Mouse (Mus musculus) liver, adult (tissue): ENCODE measurements around the gene Tmem38b.

Experiments
- GATA4 ChIP-seq: IDR thresholded peaks from 2 replicates; pipeline ENCODE4 v1.6.1; 2014; ENCODE audit warnings: mild to moderate bottlenecking, low read length; ENCODE audit not compliant: insufficient replicate concordance

Tmem38b gene

DNA sequence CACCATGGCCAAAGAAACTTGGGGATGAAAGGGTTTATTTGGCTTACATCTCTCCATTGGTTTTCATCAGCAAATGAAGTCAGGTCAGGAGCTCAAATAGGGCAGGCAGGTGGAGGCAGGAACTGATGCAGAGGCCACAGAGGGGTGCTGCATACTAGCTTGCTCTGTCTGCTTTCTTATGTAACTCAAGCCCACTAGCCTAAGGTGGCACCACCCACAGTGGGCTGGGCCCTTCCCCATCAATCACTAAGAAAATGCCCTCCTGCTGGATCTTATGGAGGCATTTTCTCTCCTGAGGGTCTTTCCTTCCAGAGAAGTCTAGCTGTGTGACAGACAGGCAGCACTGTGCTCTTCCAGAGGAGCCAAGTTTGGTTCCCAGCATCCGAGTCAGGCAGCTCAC, 27.5 kb downstream of the Tmem38b start:
- TF ChIP-seq GATA4: no peak

DNA sequence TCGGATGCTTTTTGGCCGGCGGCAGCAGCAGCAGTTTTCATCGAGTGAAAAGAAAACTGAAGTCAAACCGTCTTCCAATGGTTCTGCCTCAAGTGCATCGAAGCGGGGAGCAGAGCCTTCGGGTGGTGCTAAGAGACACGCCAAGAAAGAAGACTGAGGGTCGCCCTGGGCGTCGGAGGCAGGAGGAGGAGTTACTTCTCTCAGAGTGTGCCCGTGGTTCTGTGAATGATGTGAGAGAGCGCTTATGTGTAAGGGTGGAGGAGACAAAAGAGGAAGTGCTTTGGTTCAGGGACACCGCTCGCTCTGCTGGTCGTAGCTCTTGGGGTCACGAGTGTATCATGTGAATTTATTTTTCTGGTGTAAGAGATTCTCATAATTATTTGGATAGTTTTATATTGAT, 34.1 kb downstream of the Tmem38b start:
- no peak for TF ChIP-seq GATA4

DNA sequence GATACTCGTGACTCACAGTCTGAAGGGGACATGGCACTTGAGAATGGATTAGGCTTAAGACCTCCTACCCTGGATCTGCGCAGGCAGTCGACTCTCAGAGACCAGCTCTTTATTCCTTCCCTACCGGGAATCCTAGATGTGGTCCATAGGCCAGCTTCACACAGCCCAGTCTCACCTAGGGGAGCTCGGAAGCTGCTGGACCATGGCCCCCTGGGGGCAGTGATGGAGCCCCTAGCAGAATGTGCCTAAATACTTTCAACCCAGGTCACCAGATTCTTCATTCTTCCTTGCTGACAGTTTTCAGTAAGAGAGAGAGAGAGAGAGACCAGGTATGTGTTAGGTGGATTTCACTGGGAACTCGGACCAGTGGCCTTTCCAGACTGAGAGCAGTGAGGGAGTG, 36.3 kb downstream of the Tmem38b start:
- TF ChIP-seq GATA4: no peak

DNA sequence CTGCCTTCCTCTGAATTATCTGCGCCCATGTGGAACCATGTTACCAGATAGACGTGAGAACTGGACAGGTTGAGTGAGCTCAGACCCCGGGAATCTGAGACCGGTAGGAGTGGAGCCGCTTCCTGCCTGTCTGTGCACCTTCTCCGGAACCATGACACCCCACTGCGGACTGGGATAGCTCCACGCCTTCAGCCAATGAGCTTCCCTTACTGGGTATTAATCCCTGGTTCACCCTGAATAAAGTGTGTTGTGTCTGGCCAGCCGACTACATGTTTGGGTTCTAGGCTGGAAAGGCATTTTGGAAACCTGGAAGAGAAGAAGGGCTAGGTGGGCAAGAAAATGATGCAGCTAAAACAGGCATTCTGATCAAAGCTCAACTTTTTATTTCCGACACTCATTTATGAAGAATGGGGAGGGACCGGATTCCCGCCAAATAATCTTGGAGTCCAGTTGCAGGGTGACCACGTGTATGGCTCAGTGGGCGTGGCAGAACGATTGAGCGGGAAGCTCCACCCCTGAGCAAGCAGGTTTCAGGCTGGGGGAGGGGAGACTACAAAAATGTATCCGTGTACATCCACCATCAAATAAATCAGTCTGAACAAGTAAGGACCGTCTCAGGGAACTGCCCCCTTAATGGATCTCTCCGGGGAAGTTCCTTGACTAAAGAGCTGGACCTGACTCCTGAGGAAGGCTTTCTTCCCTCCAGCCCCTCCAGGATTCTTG, 38.4 kb downstream of the Tmem38b start:
- TF ChIP-seq GATA4: no peak

DNA sequence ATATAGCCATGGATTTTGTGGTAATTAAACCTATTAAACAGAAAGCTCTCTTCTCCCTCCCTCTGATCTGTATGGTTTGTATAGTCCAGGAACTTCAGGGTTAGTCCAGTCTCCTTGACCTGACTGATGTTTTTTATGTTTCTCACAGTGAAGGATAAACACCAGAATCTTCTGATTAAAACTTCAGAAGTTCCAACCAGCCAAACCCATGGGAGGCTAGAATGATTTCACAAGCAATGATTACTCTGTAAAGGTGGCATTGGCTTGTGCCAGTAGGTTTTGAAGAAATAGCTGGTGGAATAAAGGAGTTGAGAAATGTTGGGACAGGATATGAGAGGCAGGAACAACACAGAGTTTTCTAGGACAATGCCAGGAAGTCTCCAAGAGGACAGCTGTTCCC, 40.6 kb downstream of the Tmem38b start:
- no peak for TF ChIP-seq GATA4

DNA sequence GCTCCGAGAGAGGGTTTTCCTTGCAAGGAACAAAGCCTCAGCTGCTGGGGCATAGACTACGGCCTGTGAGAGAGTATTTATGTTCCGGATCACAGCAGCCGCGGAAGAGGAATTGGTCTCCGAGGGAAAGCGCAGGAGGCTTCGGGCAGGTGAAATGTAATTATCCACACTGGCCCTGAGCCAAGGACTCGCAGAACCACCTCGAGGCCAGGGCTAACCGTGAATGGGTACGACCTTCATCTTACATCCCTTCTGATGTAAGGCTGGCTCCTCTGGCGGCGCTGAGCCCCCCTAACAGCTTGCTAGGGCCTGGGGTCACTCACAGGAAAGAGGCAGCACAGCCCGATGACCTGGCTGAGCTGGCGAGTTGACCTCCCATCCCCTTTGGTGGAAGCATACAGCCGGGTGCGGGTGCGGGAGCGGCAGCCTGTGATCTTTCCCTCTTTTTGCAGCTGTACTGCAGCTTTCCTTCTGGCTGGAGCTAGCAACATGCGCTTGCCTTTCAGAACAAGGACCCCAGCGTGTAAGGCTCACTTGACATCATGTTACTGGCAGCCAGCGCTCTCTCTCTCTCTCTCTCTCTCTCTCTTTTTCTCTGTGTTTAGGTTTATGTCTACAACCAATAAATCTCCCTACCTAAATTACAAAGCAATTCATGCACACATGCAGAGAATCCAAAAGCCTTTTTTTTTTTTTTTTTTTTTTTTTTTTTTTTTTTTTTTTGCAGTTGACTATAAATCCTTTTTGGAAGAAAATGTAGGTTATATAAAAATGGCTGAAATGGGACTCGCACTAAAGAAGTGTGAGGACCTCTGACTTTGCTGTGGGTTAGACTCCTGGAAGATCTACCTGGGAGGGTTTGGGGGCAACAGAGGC, 52.9 kb downstream of the Tmem38b start:
- TF ChIP-seq GATA4: no peak

DNA sequence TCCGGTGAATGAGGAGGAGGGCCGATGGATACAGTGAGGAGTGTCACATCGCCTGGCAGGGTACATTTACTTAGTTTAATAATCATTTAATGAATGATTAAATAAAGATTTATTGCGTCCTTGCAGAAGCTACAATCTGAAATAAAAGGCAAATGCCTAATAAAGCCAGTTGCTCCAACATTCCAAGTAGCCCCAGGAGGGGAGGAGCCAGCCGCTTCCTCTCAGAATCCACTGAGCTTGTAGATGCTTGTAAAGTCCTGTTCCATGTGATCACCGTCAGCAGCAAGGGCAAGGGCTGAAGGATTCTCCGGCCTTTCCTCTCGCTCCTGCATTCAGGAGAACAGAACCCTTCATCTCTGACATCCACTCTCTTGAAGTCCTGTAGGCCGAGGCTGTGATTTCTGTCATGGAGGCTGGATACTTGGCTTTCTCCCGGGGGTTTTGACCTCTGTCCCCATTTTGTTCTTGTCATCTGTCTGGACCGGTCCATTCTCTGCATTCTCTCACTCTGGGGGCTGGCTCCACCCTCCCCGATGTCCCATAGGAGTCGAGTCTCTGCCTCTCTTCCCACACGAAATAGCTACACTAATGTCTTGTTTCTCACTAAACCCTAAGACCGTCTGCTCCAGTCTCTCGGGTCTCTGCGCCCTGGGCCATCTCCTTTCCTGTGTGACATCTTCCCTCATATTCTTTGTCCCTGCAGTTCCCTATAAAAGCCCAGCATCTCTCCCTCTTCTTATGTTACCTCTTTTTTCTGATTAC, 57.3 kb downstream of the Tmem38b start:
- TF ChIP-seq GATA4: no peak

DNA sequence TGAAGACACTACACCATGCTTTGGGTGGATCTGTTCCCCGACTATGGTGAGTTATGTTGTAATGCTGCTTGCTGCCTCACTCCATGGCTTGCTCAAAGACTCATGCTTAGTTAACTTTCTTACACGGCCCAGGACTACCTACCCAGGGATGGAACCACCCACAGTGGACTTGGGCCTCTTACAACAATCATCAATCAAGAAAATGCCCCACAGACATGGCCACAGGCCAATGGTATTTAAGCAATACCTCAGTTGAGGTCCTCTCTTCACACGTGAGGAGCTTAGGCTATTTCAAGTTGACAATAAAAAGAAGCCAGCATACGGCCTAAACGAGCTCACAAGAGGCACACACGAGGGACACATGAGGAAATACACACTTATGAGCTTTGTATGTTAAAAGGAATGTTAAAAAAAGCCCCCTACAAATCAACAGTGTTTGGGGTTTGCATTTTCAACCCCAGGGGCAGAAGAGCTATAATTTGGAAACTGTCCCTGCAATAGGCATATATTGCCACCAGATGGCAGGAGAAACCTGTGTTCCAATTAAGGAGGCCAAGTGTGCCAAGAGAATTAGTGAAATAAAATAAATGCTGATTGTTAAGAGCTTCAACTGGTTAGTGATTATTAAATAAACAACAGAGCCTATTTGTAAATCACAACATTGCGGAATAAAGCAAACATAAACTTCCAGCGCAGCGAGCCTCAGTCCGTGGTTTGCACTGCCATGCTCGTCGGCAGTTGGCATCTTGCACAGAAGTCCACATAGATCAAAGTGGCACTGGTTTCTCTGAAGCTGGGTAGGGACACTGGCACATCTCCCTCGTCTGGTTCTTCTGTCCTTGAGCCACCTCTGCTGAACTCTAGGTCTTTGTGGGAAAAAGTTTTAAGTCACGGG, 58.8 kb downstream of the Tmem38b start:
- TF ChIP-seq GATA4: no peak

DNA sequence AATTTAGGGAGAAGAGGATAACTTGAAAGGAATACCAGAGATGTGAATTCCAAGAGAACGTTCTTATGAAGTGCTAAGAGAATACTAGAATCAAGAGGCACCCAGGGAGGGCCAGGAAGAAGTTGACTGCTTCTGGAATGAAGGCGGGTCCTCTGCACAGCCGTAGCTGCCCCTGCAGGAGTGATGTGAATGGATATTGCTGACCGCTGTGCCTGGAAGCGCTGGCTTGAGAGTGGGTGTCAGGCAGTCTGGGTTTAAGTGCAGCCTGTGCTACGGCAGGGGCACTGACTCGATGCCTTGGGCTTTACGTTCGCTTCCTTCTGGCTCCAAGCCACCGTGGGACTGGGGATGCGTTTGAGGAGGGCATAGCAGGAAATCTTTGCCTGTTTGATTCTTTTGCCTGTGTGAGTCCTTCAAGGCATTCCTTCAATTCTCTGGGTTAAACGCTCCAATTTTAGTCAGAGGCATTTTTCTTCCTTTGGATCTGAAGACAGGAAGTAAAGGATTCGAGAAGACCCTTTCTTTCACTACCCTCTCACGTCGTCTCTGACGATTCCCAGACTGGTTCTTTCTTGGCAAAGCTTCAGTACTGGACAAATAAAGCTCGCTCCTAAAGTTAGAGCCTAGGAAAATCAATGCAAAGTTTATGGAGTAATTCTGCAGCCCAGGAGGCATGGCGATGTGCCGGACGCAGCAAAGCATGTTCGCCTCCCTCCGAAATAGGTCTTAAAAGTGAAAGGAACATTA, 60.7 kb downstream of the Tmem38b start:
- no peak for TF ChIP-seq GATA4

DNA sequence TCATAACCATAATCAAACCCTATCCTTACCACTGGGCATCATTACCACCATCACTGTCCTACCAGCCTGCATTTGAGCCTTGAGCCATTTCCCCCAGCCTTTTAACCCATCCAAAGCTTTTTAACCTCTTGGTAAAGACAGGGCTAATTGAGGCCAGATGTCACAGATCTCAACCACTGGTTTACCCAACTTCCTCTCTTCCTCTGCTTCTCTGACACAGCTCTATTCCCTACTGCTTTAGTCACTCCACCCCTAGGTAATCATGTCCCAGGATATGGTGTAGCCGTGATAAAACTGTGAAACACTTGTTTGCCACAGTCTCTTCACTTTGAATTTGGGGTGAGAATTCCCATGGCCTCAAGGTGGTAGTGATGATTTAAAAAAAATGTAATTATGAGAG, 69.5 kb downstream of the Tmem38b start:
- no peak for TF ChIP-seq GATA4

DNA sequence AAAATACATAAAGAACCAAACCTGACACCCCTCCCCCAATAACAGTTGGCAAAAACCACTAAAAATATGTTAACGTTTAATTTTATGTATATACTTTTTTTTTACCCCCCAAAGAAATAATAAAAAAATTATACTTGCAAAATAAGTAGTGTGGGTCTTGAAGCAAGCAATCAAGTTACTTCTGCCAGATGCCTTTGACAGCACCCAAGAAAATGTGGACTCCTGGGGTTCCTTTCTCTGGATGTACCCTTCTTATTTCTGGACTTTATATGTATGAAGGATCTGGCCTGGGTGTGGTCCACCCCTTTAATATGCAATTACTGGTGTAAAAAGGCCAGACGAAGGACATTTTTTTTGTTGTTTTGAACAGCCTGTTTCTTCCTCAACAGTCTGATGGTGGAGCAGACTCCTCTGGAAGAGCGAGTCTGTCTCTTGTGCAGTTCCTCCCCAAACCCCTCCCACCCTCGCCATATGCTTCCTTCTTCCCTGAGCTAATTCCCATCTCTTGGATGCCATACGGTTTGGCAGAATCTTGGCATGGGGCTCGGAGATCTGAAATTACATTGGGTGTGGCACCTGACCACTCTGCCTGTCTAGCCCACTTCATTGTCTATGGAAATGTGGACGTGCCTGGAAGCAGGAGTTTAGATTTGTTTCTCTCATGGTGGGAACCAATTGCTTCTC, 70.4 kb downstream of the Tmem38b start:
- TF ChIP-seq GATA4: no peak

DNA sequence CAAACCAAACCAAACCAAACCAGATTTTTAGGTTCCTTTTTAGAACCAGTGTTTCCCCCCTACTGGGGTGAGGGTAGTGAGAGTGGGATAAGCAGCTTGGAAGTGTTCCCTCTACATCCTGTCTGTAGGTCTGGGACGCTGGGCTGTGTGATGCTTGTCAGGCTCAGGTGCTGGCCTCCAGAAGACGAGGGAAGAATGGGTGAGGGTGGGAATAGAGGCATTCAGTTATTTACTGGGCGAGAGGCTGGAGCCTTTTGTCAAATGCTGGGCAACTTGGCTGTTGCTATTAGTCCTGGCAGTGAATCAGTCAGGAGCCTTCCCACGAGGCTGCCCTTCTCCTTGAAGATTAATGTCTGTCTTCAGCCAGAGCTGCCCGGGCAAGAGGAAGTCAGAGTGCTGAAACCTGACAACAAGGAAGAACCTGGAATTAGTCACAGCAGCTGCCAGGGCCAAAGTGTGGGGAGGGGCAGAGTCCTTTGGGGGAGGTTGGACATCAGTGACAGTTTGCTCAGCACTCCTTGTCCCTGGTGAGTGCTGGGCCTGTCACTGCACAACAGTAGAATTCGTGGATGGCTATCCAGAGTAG, 74.6 kb downstream of the Tmem38b start:
- no peak for TF ChIP-seq GATA4

DNA sequence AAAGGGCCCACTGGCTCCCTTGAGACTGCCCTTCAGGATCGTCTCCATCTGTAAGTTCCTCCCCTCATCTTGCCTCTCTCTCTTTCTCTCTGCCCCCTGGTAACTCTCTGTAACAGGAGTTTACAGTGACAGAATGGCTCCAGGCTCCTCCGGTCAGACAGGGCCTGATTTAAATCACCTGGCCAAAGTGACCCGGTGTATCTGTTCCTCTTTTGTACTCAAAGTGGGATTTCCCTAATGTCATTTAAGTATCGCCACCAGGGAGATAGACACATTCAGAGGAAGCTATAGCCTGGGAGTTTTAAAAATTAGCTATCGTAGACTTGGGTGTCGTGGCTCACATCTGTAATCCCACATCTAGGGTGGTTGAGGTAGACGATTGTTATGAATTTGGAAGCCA, 78.5 kb downstream of the Tmem38b start:
- TF ChIP-seq GATA4: no peak
